Mouse (Mus musculus): ENCODE results near the gene Bms1. TPM values are rescaled to one million over a fixed set of nuclear protein-coding genes. Genes with fewer than 3 reads are reported as not detected.

The Bms1 gene
- total RNA-seq, 2 experiments from 2014 or later: 25.5 to 29.3 TPM

- no peak for DNase-seq
Measured at GRCm38 (mm10) chr6:118365781-118366180, 53.5 kb downstream of the Bms1 start.

- DNase-seq: no peak
Measured at GRCm38 (mm10) chr6:118350342-118350741, 68.9 kb downstream of the Bms1 start.

GRCm38 (mm10) chr6:118348186-118348585, 71.1 kb downstream of the Bms1 start:
- DNase-seq: no peak

- no peak for DNase-seq
Measured at GRCm38 (mm10) chr6:118347291-118347690, 72.0 kb downstream of the Bms1 start.

GRCm38 (mm10) chr6:118341861-118342485, 77.3 kb downstream of the Bms1 start:
- no peak for DNase-seq

- no peak for DNase-seq
Measured at GRCm38 (mm10) chr6:118337660-118338059, 81.6 kb downstream of the Bms1 start.

- no peak for DNase-seq
Measured at GRCm38 (mm10) chr6:118336541-118337480, 82.5 kb downstream of the Bms1 start.

- DNase-seq: no peak
Measured at GRCm38 (mm10) chr6:118335934-118336450, 83.3 kb downstream of the Bms1 start.

GRCm38 (mm10) chr6:118333861-118334260, 85.4 kb downstream of the Bms1 start:
- no peak for DNase-seq

Small RNAs within 50 kb of the gene (microRNA-seq; reads per million reads assigned to microRNA genes)
- gene Gm25953: 0 reads per million in 2 experiments

Other genes starting within 250 kb of the Bms1 start
- gene Ret, start 221.8 kb downstream of the Bms1 start, total RNA-seq (2021): 1 to 10 TPM; 3.2 to 3.6 TPM
- gene Zfp248, start 36.1 kb upstream of the Bms1 start, total RNA-seq (2021): 10 to 100 TPM; 15.5 to 20.3 TPM
- 10 to 100 TPM; 16.7 to 19.2 TPM for gene Zfp9, start 59.8 kb upstream of the Bms1 start, total RNA-seq (2021)
- gene Ankrd26, start 142.8 kb upstream of the Bms1 start, total RNA-seq (2021): 10 to 100 TPM in 1 of 2 experiments, 1 to 10 TPM in 1; 9.6 to 11.1 TPM

Data from layer of hippocampus, postnatal 36 days (tissue).